Mouse (Mus musculus): ENCODE data around the gene Gm2888. TPM values are rescaled to one million over a fixed set of nuclear protein-coding genes. Genes with fewer than 3 reads are reported as not detected.
"Not testable (repeated sequence)": the region's sequence is repeated elsewhere in the genome, so short reads cannot be mapped to it uniquely, and the experiment has no call there.

Gm2888 gene
- polyA plus RNA-seq (2014; fragmentation: Nextera tagmentation; extraction: Ambion mirVana): not detected in 2 replicates

- not testable (repeated sequence) for H3K4me2 ChIP-seq; H3K36me3 ChIP-seq (ENCODE audit: insufficient read depth); H3K9me3 ChIP-seq (ENCODE audit: low read depth, low read length); ATAC-seq (ENCODE audit: insufficient read depth); H3K4me3 ChIP-seq (ENCODE audit: low read depth, low read length); H3K4me1 ChIP-seq (ENCODE audit: insufficient read depth); H3K27ac ChIP-seq (ENCODE audit: low read depth); DNase-seq; H3K27me3 ChIP-seq (ENCODE audit: insufficient read depth, low read length); H3K9ac ChIP-seq
- 32% methylated on average over 2 of the region's 3 CpGs for WGBS
Measured at GRCm38 (mm10) chr14:3029702-3030101, at the start of gene Gm2888. TSS of gene Gm2888 (plus strand) at chr14:3030002.

- not testable (repeated sequence) for H3K9ac ChIP-seq; H3K4me1 ChIP-seq (ENCODE audit: insufficient read depth); H3K36me3 ChIP-seq (ENCODE audit: insufficient read depth); ATAC-seq (ENCODE audit: insufficient read depth); H3K9me3 ChIP-seq (ENCODE audit: low read depth, low read length); H3K27me3 ChIP-seq (ENCODE audit: insufficient read depth, low read length); H3K27ac ChIP-seq (ENCODE audit: low read depth)
- Histone ChIP-seq H3K4me2 (peak within 1 kb of the TSS; percentile 63), H3K4me3 (ENCODE audit: low read depth, low read length) (peak within 1 kb of the TSS; percentile 42)
- peak; percentile 4; the same call in 1 of the 2 replicates for TF ChIP-seq CTCF (IDR thresholded peaks at IDR 0.05; ENCODE audit: low read depth)
- DNase-seq: peak; percentile 40
- WGBS: 4% methylated on average over 28 of the region's 40 CpGs
Measured at GRCm38 (mm10) chr14:3048727-3049512, 19.1 kb downstream of the Gm2888 start, which contains the start of gene Gm2897. TSS of gene Gm2897 (plus strand) at chr14:3049285.

GRCm38 (mm10) chr14:3049513-3049800, 19.7 kb downstream of the Gm2888 start:
- not testable (repeated sequence) for H3K9ac ChIP-seq; H3K9me3 ChIP-seq (ENCODE audit: low read depth, low read length); ATAC-seq (ENCODE audit: insufficient read depth); H3K27ac ChIP-seq (ENCODE audit: low read depth); H3K36me3 ChIP-seq (ENCODE audit: insufficient read depth); H3K27me3 ChIP-seq (ENCODE audit: insufficient read depth, low read length); H3K4me1 ChIP-seq (ENCODE audit: insufficient read depth)
- Histone ChIP-seq H3K4me2 (peak overlapping the region; percentile 63), H3K4me3 (ENCODE audit: low read depth, low read length) (peak overlapping the region; percentile 42)
- under 1% methylated on average over 13 of the region's 20 CpGs for WGBS
- peak; percentile 2 for DNase-seq

- DNase-seq; H3K9ac ChIP-seq; H3K4me1 ChIP-seq (ENCODE audit: insufficient read depth); H3K9me3 ChIP-seq (ENCODE audit: low read depth, low read length); H3K27ac ChIP-seq (ENCODE audit: low read depth); H3K36me3 ChIP-seq (ENCODE audit: insufficient read depth); ATAC-seq (ENCODE audit: insufficient read depth); H3K4me2 ChIP-seq; H3K27me3 ChIP-seq (ENCODE audit: insufficient read depth, low read length); H3K4me3 ChIP-seq (ENCODE audit: low read depth, low read length): not testable (repeated sequence)
- WGBS: under 1% methylated on average over 5 of the region's 8 CpGs
- TF ChIP-seq CTCF (IDR thresholded peaks at IDR 0.05; ENCODE audit: low read depth): peak; percentile 26; the same call in 1 of the 2 replicates
Measured at GRCm38 (mm10) chr14:3050087-3050486, 20.3 kb downstream of the Gm2888 start.

Other genes with a start within 250 kb of the Gm2888 start
- gene Gm2897, start 19.3 kb downstream of the Gm2888 start, polyA plus RNA-seq (2014; fragmentation: Nextera tagmentation; extraction: Ambion mirVana): 1.9 and 2.7 TPM in 2 replicates
- 0.14 TPM in 1 of 2 replicates, not detected in the other for gene Gm10340, start 104.0 kb downstream of the Gm2888 start, polyA plus RNA-seq (2014; fragmentation: Nextera tagmentation; extraction: Ambion mirVana)
- not detected in 2 replicates for gene Gm5795, start 158.3 kb downstream of the Gm2888 start, polyA plus RNA-seq (2014; fragmentation: Nextera tagmentation; extraction: Ambion mirVana)
- 4.9 and 5.6 TPM in 2 replicates for gene D830030K20Rik, start 178.5 kb downstream of the Gm2888 start, polyA plus RNA-seq (2014; fragmentation: Nextera tagmentation; extraction: Ambion mirVana)

Measured in lung, embryonic 14.5 days (tissue).